Mouse (Mus musculus) liver, embryonic 18 days (tissue): Measurements from ENCODE around the gene Slain2. TPM values are rescaled to one million over a fixed set of nuclear protein-coding genes. Genes with fewer than 3 reads are reported as not detected.

Experiments
- polyA plus RNA-seq: library from polyadenylated mRNA; depleted of rRNA; stranded (reverse); fragments of >200 nt; gene quantifications from 2 replicates; pipeline ENCODE4 v1.2.3, GENCODE M21; 2012; rRNA removed

The Slain2 gene
- 6.5 and 6.6 TPM in 2 replicates for polyA plus RNA-seq

GRCm38 (mm10) chr5:72913648-72914557 lies at the start of gene Slain2:
Gene Slain2, plus strand, starts transcription at chr5:72914304.

DNA sequence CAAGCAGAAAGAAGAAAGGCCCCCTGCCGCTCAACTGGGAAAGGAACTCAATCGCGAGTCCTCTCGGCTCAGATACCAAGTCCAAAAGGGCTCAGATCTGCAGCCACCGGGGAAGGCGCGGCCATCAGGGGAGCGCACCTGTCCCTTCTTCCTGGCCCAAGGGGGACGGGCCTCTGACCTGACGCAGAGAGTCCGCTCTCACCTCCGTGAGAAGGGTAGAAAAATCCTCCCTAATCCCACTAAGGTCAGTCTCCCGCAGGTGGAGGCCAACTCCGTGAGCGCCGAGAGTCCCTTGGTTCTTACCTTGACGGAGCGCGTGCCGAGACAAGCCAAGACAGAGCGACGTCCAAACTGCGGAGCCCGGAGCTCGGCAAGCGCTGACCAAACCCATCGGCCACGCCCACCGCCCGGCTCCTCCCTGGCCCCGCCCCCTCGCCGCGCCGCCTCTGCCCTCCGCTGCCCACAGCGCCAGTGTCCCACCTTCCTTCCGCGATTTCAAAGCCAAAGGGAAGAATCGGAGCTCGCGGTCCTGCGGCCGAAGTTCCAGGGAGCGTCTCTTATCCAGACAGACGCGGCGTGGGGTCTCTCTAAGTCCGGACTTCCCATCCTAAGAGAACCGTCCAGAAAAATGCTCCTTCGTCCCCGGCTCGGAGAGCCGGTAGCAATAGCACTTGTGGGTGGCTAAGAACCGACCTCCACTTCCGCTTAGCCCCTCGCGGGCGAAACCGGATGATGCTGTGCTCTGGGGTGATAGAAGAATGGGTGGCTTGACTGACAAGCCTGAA lies 45.8 kb upstream of the Slain2 start, which contains the start of gene Tec:
Gene Tec, minus strand, starts transcription at position 393 of the 785 bp plus-strand sequence.

DNA sequence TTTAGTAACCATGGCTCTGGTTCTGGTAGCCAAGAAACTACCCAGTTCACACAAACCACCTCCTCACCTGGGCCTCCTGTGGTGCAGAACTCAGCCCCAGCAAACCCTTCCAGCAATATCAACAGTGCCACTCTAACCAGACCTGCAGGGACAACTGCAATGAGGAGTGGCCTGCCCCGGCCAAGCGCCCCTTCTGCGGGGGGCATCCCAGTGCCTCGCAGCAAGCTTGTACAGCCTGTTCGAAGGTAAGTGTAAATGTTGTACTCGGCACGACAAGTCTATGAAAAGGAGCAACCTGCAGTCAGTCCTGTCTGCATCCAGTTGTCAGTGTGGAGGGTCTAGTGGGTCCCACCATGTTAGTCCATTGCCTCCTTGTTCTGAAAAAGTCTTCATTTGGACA lies 60.5 kb downstream of the Slain2 start, which contains the start of gene Gm10135:
Gene Gm10135, minus strand, starts transcription at position 101 of the 400 bp plus-strand sequence.

GRCm38 (mm10) chr5:73006784-73007581 lies 92.9 kb downstream of the Slain2 start, which contains the start of gene Slc10a4:
Gene Slc10a4, plus strand, starts transcription at chr5:73006883.

Other genes with a start within 250 kb of the Slain2 start
- 0.07 and 0.11 TPM in 2 replicates for gene Txk, start 161.5 kb upstream of the Slain2 start, polyA plus RNA-seq
- 5.4 and 6.1 TPM in 2 replicates for gene Tec, start 45.8 kb upstream of the Slain2 start, polyA plus RNA-seq
- not detected in 2 replicates for gene Gm10135, start 60.4 kb downstream of the Slain2 start, polyA plus RNA-seq
- 0.02 TPM in 2 replicates for gene Slc10a4, start 92.6 kb downstream of the Slain2 start, polyA plus RNA-seq